Mouse (Mus musculus): ENCODE data around the gene Dscaml1.

Dscaml1 gene

GRCm38 (mm10) chr9:45517993-45518705 is 91.7 kb downstream of the Dscaml1 start:
- DNase-seq = no peak

GRCm38 (mm10) chr9:45519841-45520240 is 93.4 kb downstream of the Dscaml1 start:
- no peak for DNase-seq

GRCm38 (mm10) chr9:45522866-45523265 is 96.4 kb downstream of the Dscaml1 start:
- DNase-seq = no peak

- no peak for DNase-seq
Observed at GRCm38 (mm10) chr9:45524505-45524904, 98.1 kb downstream of the Dscaml1 start.

- no peak for DNase-seq
Observed at GRCm38 (mm10) chr9:45533253-45533652, 106.8 kb downstream of the Dscaml1 start.

GRCm38 (mm10) chr9:45534472-45534988 is 108.1 kb downstream of the Dscaml1 start:
- no peak for DNase-seq

- DNase-seq = no peak
Observed at GRCm38 (mm10) chr9:45537649-45538048, 111.2 kb downstream of the Dscaml1 start.

GRCm38 (mm10) chr9:45539265-45540044 is 113.0 kb downstream of the Dscaml1 start:
- DNase-seq = no peak

- DNase-seq = peak; percentile 60
Observed at GRCm38 (mm10) chr9:45546024-45546638, 119.7 kb downstream of the Dscaml1 start.

GRCm38 (mm10) chr9:45546902-45547578 is 120.6 kb downstream of the Dscaml1 start:
- no peak for DNase-seq

- no peak for DNase-seq
Observed at GRCm38 (mm10) chr9:45549796-45550195, 123.4 kb downstream of the Dscaml1 start.

GRCm38 (mm10) chr9:45550210-45550609 is 123.8 kb downstream of the Dscaml1 start:
- DNase-seq = no peak

- no peak for DNase-seq
Observed at GRCm38 (mm10) chr9:45550662-45551061, 124.2 kb downstream of the Dscaml1 start.

GRCm38 (mm10) chr9:45555036-45555826 is 128.8 kb downstream of the Dscaml1 start:
- peak; percentile 68 for DNase-seq

- no peak for DNase-seq
Observed at GRCm38 (mm10) chr9:45556882-45557281, 130.5 kb downstream of the Dscaml1 start.

- no peak for DNase-seq
Observed at GRCm38 (mm10) chr9:45560987-45561386, 134.6 kb downstream of the Dscaml1 start.

- DNase-seq = no peak
Observed at GRCm38 (mm10) chr9:45566843-45567578, 140.6 kb downstream of the Dscaml1 start.

GRCm38 (mm10) chr9:45569680-45570079 is 143.3 kb downstream of the Dscaml1 start:
- DNase-seq = no peak

GRCm38 (mm10) chr9:45570346-45570745 is 143.9 kb downstream of the Dscaml1 start:
- DNase-seq = no peak

- peak; percentile 61 for DNase-seq
Observed at GRCm38 (mm10) chr9:45572787-45573492, 146.5 kb downstream of the Dscaml1 start.

GRCm38 (mm10) chr9:45573493-45573815 is 147.0 kb downstream of the Dscaml1 start:
- no peak for DNase-seq
